Mouse (Mus musculus) right cerebral cortex, postnatal 10 days (tissue): Measurements from ENCODE around the gene Pla2g2f.
A peak's percentile ranks its signal among the peaks of the same experiment; 100 is the strongest.

ENCODE experiments used
- DNase-seq, 2 experiments: peaks; one replicate each; pipeline ENCODE4 v3.0.0; 2021; ENCODE audit warnings: low spot score in 2 of 2

Gene Pla2g2f

GRCm38 (mm10) chr4:138757416-138757815, at the start of gene Pla2g2f:
Gene Pla2g2f, minus strand, starts transcription at chr4:138757626.
- DNase-seq, result no peak

- DNase-seq, result peak in 1 of 2 experiments; percentile 27
These were observed 49.6 kb upstream of the Pla2g2f start for GRCm38 (mm10) chr4:138806920-138807541.

DNA sequence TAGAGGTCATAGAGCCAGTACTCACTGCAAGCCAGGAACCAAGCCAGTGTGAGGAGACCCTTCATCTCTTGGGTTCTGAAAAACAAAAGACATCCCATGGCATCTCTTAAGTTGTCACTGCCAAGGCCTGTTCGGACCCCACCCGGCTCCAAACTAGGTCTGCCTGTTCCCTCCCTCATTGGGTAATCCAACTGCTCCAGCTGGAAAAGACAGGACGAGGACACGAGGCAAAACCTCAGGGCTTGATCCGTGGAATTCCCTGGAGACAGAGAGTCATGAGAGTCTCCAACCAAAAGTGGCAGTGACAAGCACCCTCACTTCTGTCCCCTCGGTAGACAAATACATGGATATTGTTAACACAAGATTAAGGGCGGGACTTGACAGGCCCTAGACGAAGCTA, 48.7 kb upstream of the Pla2g2f start:
- DNase-seq, result no peak

DNA sequence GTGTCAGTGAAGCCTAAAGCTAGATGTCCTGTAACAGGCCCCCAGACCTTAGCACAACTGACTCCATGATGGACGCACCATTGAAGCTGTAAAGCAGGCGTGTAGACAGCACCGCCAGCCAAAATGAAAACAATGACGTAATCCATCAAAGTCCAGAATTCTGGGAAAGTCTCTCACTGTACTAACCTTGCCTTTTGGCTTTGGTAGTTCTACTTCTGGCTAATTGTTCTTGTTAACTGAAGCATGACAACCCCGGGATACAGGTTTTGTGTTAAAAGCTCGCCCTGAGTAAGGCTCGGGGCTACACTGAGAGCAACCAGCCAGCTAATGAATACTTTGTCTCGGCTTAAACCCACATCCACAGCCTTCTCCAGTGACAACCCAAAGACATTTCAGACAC, 47.8 kb upstream of the Pla2g2f start:
- no peak for DNase-seq

DNA sequence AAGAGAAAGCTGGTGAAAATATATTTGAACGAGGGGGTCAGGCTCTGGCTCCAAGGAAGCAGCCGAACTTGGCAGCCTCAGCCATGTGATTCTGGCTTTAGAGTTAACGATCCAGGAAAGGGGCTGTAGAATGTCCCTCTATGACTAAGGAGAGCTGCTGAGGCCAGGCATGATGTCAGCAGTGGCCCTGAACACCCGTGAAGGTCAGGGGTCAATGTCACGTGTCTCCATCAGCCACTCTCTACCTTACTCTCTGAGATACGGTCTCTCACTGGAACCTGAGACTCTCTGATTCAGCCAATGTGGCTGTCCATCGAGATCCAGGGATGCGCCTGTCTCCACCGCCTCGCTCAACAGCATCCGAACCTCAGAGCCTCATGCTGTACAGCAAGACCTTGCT, 45.5 kb upstream of the Pla2g2f start:
- no peak for DNase-seq

GRCm38 (mm10) chr4:138801631-138802030, 44.2 kb upstream of the Pla2g2f start:
- DNase-seq, result peak; percentile 62 to 90

- DNase-seq, result no peak
These were observed 42.8 kb upstream of the Pla2g2f start for GRCm38 (mm10) chr4:138800134-138800744.

GRCm38 (mm10) chr4:138797217-138797570, 39.8 kb upstream of the Pla2g2f start:
- peak in 1 of 2 experiments; percentile 47 for DNase-seq

DNA sequence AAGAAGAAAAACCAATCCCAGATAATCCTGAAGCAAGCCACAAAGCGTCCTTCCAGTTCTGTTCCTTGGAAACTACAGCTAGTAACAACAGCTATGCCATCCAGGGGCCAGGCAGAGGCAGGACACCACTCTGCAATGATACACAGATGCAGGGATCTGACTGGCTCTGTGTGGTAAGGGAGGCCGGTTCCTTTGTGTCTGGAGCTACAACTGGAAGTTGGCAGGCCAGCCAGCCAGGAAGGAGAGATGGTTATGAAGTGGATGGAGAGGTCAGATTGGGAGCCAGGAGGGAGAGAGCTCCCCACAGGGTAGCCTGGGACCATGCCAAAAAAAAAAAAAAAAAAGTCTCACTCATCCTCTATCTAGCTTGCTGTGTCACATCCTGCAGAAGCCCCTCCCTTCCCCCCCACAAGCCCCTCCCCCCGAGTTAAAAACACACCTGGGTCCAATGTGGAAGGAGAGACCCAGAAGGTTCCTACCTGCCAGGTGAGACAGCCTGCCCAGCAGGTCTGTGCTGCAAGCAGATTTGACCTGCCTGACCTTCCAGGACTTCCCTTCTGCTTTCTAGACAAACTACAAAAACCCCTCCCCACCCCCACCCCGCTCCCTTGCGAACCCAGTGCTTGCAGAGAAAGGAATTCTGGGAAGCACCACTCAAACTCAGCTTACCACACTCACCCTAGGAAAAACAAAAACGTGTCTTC, 39.2 kb upstream of the Pla2g2f start:
- DNase-seq, result no peak

GRCm38 (mm10) chr4:138794344-138794743, 36.9 kb upstream of the Pla2g2f start:
- DNase-seq, result no peak

DNA sequence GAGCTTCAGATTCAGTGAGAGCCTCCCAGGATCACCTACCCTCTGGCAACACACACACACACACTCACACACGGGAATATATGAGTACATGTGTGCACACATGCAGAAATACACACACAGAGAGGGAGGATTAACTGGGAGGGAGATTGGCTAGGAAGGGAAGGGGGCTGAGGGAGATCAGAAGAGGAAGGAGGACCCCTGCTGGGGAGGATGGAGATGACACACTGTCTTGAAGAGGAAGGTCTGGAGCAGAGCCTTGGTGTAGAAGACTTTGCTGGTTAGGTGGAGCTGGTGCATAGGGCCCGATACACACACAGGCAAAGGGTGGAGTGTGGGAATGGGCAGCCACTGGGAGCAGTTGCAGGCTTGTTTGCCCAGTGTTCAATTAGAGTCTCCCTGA, 35.9 kb upstream of the Pla2g2f start:
- DNase-seq, result peak; percentile 76 to 80

- no peak for DNase-seq
These were observed 35.2 kb upstream of the Pla2g2f start for GRCm38 (mm10) chr4:138792599-138792998.

DNA sequence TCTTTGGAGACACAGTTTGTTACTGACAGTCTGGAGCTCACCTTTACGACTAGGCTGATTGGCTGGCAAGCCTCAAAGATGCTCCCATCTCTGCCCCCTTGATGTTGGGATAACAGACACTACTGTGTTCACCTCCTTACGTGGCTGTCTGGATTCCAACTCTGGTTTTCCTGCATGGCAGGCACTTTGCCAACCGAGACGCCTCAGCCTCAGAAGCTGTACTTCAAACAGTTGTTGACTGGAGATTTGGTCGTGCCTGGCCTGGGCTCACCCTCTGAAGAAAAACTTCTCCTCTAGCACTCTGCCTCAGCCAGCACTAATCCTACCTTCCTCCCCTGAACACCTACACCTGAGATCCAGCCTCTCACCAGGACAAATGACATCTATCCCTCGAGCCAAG, 34.0 kb upstream of the Pla2g2f start:
- DNase-seq, result no peak

GRCm38 (mm10) chr4:138788381-138788780, 31.0 kb upstream of the Pla2g2f start:
- no peak for DNase-seq

DNA sequence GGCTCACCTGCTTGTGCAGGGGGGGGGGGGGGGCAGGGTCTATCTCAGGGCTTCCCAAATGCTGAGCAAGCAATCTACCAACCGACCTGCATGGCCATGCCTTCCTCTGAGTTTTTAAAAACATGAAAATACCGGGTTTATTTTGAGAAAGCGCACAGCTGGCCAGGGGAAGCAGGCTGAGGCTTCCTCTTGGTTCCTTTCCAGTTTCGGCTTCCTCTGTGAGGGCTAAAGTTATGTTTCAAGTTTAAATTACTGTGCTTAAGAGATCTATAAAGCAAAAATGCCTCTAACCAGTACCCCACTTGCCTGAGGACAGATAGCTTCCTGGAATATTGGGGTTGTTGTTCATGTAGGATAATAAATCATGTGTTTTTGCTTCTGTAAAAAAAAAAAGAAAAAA, 28.7 kb upstream of the Pla2g2f start:
- no peak for DNase-seq

DNA sequence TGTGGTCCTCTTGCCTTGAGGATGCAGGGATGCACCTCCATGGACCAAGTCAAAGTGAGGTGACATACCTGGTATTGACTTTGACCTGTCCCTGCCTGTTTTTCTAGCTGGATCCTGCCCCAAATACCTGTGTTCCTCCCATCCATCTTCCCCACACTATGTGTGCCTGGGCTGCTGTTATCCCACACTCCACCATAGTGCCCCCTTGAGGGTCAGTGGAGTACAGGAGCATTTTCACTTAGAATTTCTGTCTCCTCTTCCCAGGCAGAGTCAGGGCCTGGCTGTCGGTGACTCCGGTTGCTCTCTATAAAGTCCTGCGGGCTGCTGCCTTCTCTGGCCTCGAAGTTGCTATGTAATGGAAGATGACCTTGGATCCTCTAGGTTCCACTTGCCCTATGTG, 28.3 kb upstream of the Pla2g2f start:
- DNase-seq, result no peak

DNA sequence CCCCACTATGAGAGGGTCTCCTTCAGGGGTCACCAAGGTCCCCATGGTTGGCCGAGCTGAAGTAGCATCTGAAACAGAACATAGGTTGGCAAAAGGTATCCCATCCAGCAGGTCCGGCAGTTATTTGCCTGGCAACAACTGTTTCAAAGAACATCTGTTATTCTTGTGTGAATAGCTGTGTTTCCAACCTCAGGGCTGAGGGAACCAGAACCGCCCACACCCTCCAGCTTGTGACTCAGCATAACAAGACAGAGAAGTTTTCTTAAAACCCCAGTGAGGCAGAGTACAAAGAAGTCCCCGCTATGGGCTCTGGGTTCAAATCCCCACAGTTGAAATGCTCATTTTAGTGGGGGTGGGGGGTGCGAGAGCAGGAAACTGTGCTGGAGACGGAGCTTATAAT, 24.7 kb upstream of the Pla2g2f start:
- peak in 1 of 2 experiments; percentile 48 for DNase-seq

GRCm38 (mm10) chr4:138780300-138780699, 22.9 kb upstream of the Pla2g2f start:
- no peak for DNase-seq

- no peak for DNase-seq
These were observed 20.3 kb upstream of the Pla2g2f start for GRCm38 (mm10) chr4:138777417-138778407.

DNA sequence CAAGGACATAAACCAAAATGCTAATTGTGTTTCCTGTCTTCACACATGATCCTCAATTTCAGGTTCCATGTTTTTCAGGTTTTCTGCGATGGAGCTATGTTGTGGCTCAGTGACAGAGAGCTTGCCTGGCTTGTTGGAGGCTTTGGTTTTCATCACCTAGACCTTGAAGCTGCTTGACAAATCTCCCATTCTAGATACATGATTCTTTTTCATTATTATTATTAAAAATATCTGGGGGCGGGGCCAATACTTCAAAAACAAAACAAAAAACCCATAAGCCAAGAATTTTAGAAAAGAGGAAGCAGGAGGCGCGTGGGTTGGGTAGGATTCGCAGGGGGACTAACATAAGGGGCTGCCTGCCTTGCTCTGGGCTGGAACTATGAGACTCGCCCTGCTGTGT, 18.0 kb upstream of the Pla2g2f start, which contains the start of gene Pla2g2d:
Gene Pla2g2d, plus strand, starts transcription at position 301 of the 400 bp plus-strand sequence.
- DNase-seq, result no peak

- no peak for DNase-seq
These were observed 15.0 kb upstream of the Pla2g2f start for GRCm38 (mm10) chr4:138772386-138772785.

GRCm38 (mm10) chr4:138771970-138772369, 14.5 kb upstream of the Pla2g2f start:
- no peak for DNase-seq
